Mouse (Mus musculus) cerebellum, adult 2 months (tissue): ENCODE results near the gene Lrrc39. TPM values are rescaled to one million over a fixed set of nuclear protein-coding genes. Genes with fewer than 3 reads are reported as not detected.

Source experiments
- DNase-seq, 2 experiments: peaks; one replicate each; pipeline ENCODE4 v3.0.0; 2021
- H3K27ac ChIP-seq: fragments of 200-500 bp; 2 replicates; pipeline ENCODE4 v1.5.1; 2012; ENCODE audit warnings: low read length, control low read depth, inconsistent platforms; ENCODE audit not compliant: insufficient read depth
- H3K27me3 ChIP-seq: fragments of 200-500 bp; 2 replicates; pipeline ENCODE4 v1.6.1; 2012; ENCODE audit warnings: inconsistent platforms, mild to moderate bottlenecking, low read length, moderate library complexity; ENCODE audit not compliant: control insufficient read depth, insufficient read depth
- H3K4me1 ChIP-seq: fragments of 200-500 bp; 2 replicates; pipeline ENCODE4 v1.6.1; 2011; ENCODE audit warnings: low read length; ENCODE audit not compliant: control insufficient read depth, insufficient read depth
- H3K4me3 ChIP-seq: fragments of 200-500 bp; replicated peaks from 2 replicates; pipeline ENCODE3; 2011; ENCODE audit warnings: mild to moderate bottlenecking, low read depth, low read length, control low read depth; ENCODE audit not compliant: insufficient read depth
- CTCF ChIP-seq: fragments of 200-500 bp; IDR thresholded peaks from 2 replicates; pipeline ENCODE4 v1.5.1; 2011; ENCODE audit warnings: low read depth, mild to moderate bottlenecking, control low read depth, low read length, moderate library complexity, borderline replicate concordance; ENCODE audit not compliant: insufficient read depth
- POLR2A ChIP-seq: fragments of 200-500 bp; IDR thresholded peaks from 2 replicates; pipeline ENCODE4 v1.6.1; 2011; ENCODE audit warnings: low read length, control low read depth, borderline replicate concordance; ENCODE audit not compliant: insufficient read depth
- WGBS: fragments of 180-500 bp; shearing (Covaris S2); methylation state at CpG from one replicate; pipeline ENCODE4 v1.1.7; 2018; 5-methylcytosine and 5-hydroxymethylcytosine counted together
- polyA plus RNA-seq: library from polyadenylated mRNA; depleted of rRNA; stranded (reverse); fragments of >200 nt; gene quantifications from 2 replicates; pipeline ENCODE4 v1.2.3, GENCODE M21; 2012; rRNA removed

The Lrrc39 gene
- polyA plus RNA-seq, 1 experiment: 0.11 TPM

GRCm38 (mm10) chr3:116618855-116619254 lies 56.1 kb downstream of the Lrrc39 start:
- no peaks in the 10 kb centered on the region for H3K4me1 ChIP-seq
- TF ChIP-seq CTCF (no peak), POLR2A (no peak)
- H3K27me3 ChIP-seq: no peaks in the 10 kb centered on the region
- no peak overlapping the region for H3K4me3 ChIP-seq
- WGBS: 78% methylated on average over 6 of the region's 6 CpGs
- no peak for DNase-seq
- no peak overlapping the region for H3K27ac ChIP-seq

DNA sequence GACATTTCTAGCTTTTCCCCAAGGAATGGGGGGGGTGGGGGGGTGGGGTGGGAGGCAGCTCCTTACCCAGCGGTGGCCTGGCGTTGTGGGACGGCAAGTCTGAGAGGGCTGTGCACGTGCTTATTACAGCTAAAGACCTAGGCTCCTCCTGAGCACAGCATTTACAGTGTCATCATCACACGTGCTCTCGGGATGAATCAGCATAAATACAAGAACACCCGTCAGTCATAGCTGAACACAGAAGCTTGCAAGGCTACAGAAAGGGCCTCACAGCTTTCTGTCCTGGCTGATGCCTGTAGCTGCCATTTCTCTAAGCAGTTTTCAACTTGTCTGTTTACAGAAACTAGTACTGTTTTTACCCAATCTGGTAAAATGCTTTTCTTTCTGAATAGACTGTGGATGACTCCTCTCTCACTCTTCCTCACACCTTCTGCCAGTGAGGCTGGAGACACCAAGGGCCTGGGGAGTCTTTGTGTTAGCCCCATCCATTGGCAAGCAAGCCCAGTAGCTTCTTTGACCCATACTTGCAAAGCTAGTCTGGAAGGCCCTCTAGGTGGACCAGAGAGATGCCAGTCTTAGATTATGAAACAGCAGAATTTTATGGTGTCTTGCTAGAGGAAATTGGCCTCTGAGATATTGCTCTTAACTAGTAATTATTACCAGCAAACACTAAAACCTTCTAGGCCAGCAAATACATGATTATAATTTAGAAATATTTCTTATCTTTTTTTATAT lies 58.0 kb downstream of the Lrrc39 start:
- DNase-seq: no peak
- WGBS: 84% methylated on average over 7 of the region's 7 CpGs
- H3K27me3 ChIP-seq: no peaks in the 10 kb centered on the region

GRCm38 (mm10) chr3:116622641-116623040 lies 59.9 kb downstream of the Lrrc39 start:
- 97% methylated on average over 7 of the region's 7 CpGs for WGBS

More for the DNA sequence above, 58.0 kb downstream of the Lrrc39 start:
- H3K4me1 ChIP-seq: no peaks in the 10 kb centered on the region
- no peak overlapping the region for H3K4me3 ChIP-seq
- H3K27ac ChIP-seq: no peak overlapping the region
- TF ChIP-seq POLR2A: no peak
- no peak for TF ChIP-seq CTCF

GRCm38 (mm10) chr3:116631459-116631858 lies 68.7 kb downstream of the Lrrc39 start:
- DNase-seq: no peak
- 58% methylated on average over 1 of the region's 1 CpGs for WGBS
- TF ChIP-seq CTCF: no peak
- TF ChIP-seq POLR2A: no peak
- no peaks in the 10 kb centered on the region for H3K27me3 ChIP-seq
- H3K4me1 ChIP-seq: no peaks in the 10 kb centered on the region
- H3K27ac ChIP-seq: no peak overlapping the region
- H3K4me3 ChIP-seq: no peak overlapping the region

More at GRCm38 (mm10) chr3:116622641-116623040, 59.9 kb downstream of the Lrrc39 start:
- H3K4me3 ChIP-seq: no peak overlapping the region
- TF ChIP-seq CTCF (no peak), POLR2A (no peak)
- H3K4me1 ChIP-seq: no peaks in the 10 kb centered on the region
- H3K27ac ChIP-seq: no peak overlapping the region
- no peak for DNase-seq
- H3K27me3 ChIP-seq: no peaks in the 10 kb centered on the region

Other genes starting within 250 kb of the Lrrc39 start
- 2.6 and 3.0 TPM in 2 replicates for gene Cdc14a, start 138.9 kb upstream of the Lrrc39 start, polyA plus RNA-seq
- gene Rtca, start 54.8 kb upstream of the Lrrc39 start, polyA plus RNA-seq: 92.6 and 102 TPM in 2 replicates
- gene Dbt, start 49.9 kb upstream of the Lrrc39 start, polyA plus RNA-seq: 13.5 and 15.5 TPM in 2 replicates
- gene Sass6, start 32.0 kb downstream of the Lrrc39 start, polyA plus RNA-seq: 8.6 and 9.7 TPM in 2 replicates
- gene Trmt13, start 51.6 kb downstream of the Lrrc39 start, polyA plus RNA-seq: 20.6 and 22.9 TPM in 2 replicates
- gene Mfsd14a, start 99.7 kb downstream of the Lrrc39 start, polyA plus RNA-seq: 45.2 and 47.2 TPM in 2 replicates
- gene Gm43191, start 118.3 kb downstream of the Lrrc39 start, polyA plus RNA-seq: not detected in 2 replicates
- gene Slc35a3, start 149.9 kb downstream of the Lrrc39 start, polyA plus RNA-seq: 14.4 and 16.2 TPM in 2 replicates
- 20.6 and 20.8 TPM in 2 replicates for gene Agl, start 245.2 kb downstream of the Lrrc39 start, polyA plus RNA-seq